Mouse (Mus musculus): ENCODE results near the gene Ankrd31. TPM values are rescaled to one million over a fixed set of nuclear protein-coding genes. Genes with fewer than 3 reads are reported as not detected.
"Not testable (repeated sequence)": the region's sequence is repeated elsewhere in the genome, so short reads cannot be mapped to it uniquely, and the experiment has no call there.

Gene Ankrd31
- polyA plus RNA-seq, 1 experiment from 2014 or later: not detected

GRCm38 (mm10) chr13:96742871-96743270 lies 5.2 kb upstream of the Ankrd31 start:
- 68% methylated on average over 2 of the region's 2 CpGs for WGBS
- no peak for ATAC-seq (replicated peaks; ENCODE audit: insufficient number of reproducible peaks, insufficient read depth, low FRiP score, low read depth)
- H3K4me2 ChIP-seq: no peak overlapping the region

GRCm38 (mm10) chr13:96746055-96746454 lies 2.0 kb upstream of the Ankrd31 start:
- Histone ChIP-seq H3K4me1 (replicated peaks) (no peaks in the 10 kb centered on the region), H3K9ac (no peak overlapping the region), H3K4me3 (no peak overlapping the region), H3K27ac (no peak overlapping the region), H3K9me3 (replicated peaks) (no peaks in the 10 kb centered on the region), H3K4me2 (no peak overlapping the region), H3K36me3 (no peaks in the 10 kb centered on the region), H3K27me3 (no peaks in the 10 kb centered on the region)
- no peak for ATAC-seq (replicated peaks; ENCODE audit: insufficient number of reproducible peaks, insufficient read depth, low FRiP score, low read depth)
- 25% methylated on average over 6 of the region's 6 CpGs for WGBS

More at GRCm38 (mm10) chr13:96742871-96743270, 5.2 kb upstream of the Ankrd31 start:
- no peak overlapping the region for H3K4me3 ChIP-seq
- no peaks in the 10 kb centered on the region for H3K9me3 ChIP-seq (replicated peaks)
- no peak overlapping the region for H3K27ac ChIP-seq
- no peaks in the 10 kb centered on the region for H3K4me1 ChIP-seq (replicated peaks)
- no peaks in the 10 kb centered on the region for H3K36me3 ChIP-seq
- no peak overlapping the region for H3K9ac ChIP-seq
- H3K27me3 ChIP-seq: no peaks in the 10 kb centered on the region

GRCm38 (mm10) chr13:96749859-96750258 lies 1.8 kb downstream of the Ankrd31 start:
- Histone ChIP-seq H3K27me3 (no peaks in the 10 kb centered on the region), H3K9ac (no peak overlapping the region), H3K27ac (no peak overlapping the region), H3K9me3 (replicated peaks) (no peaks in the 10 kb centered on the region), H3K4me1 (replicated peaks) (no peaks in the 10 kb centered on the region), H3K36me3 (no peaks in the 10 kb centered on the region), H3K4me2 (no peak overlapping the region), H3K4me3 (no peak overlapping the region)
- WGBS: 81% methylated on average over 5 of the region's 6 CpGs
- no peak for ATAC-seq (replicated peaks; ENCODE audit: insufficient number of reproducible peaks, insufficient read depth, low FRiP score, low read depth)

GRCm38 (mm10) chr13:96760848-96761247 lies 12.8 kb downstream of the Ankrd31 start:
- WGBS: 61% methylated on average over 2 of the region's 2 CpGs
- H3K9ac ChIP-seq: no peak overlapping the region
- no peak for ATAC-seq (replicated peaks; ENCODE audit: insufficient number of reproducible peaks, insufficient read depth, low FRiP score, low read depth)
- no peaks in the 10 kb centered on the region for H3K9me3 ChIP-seq (replicated peaks)
- no peaks in the 10 kb centered on the region for H3K27me3 ChIP-seq
- H3K4me3 ChIP-seq: no peak overlapping the region
- no peaks in the 10 kb centered on the region for H3K36me3 ChIP-seq
- no peaks in the 10 kb centered on the region for H3K4me1 ChIP-seq (replicated peaks)
- H3K27ac ChIP-seq: no peak overlapping the region
- no peak overlapping the region for H3K4me2 ChIP-seq

GRCm38 (mm10) chr13:96786071-96786470 lies 38.0 kb downstream of the Ankrd31 start:
- 78% methylated on average over 5 of the region's 5 CpGs for WGBS

GRCm38 (mm10) chr13:96793451-96793850 lies 45.4 kb downstream of the Ankrd31 start:
- ATAC-seq (replicated peaks; ENCODE audit: insufficient number of reproducible peaks, insufficient read depth, low FRiP score, low read depth): no peak
- H3K4me2 ChIP-seq: no peak overlapping the region
- H3K4me3 ChIP-seq: no peak overlapping the region
- H3K36me3 ChIP-seq: no peaks in the 10 kb centered on the region
- 54% methylated on average over 2 of the region's 2 CpGs for WGBS
- H3K4me1 ChIP-seq (replicated peaks): 0 out of 2 replicates have a peak, but pooled peaks cover 4% of the 10 kb centered on the region
- no peaks in the 10 kb centered on the region for H3K27me3 ChIP-seq
- H3K9me3 ChIP-seq (replicated peaks): no peaks in the 10 kb centered on the region
- H3K27ac ChIP-seq: no peak overlapping the region
- H3K9ac ChIP-seq: no peak overlapping the region

More at GRCm38 (mm10) chr13:96786071-96786470, 38.0 kb downstream of the Ankrd31 start:
- not testable (repeated sequence) for H3K27me3 ChIP-seq; H3K4me3 ChIP-seq; H3K9ac ChIP-seq; H3K27ac ChIP-seq; ATAC-seq (replicated peaks; ENCODE audit: insufficient number of reproducible peaks, insufficient read depth, low FRiP score, low read depth); H3K4me1 ChIP-seq (replicated peaks); H3K9me3 ChIP-seq (replicated peaks); H3K36me3 ChIP-seq; H3K4me2 ChIP-seq

GRCm38 (mm10) chr13:96795301-96795700 lies 47.2 kb downstream of the Ankrd31 start:
- H3K4me2 ChIP-seq: no peak overlapping the region
- H3K4me1 ChIP-seq (replicated peaks): 0 out of 2 replicates have a peak, but pooled peaks cover 4% of the 10 kb centered on the region
- no peaks in the 10 kb centered on the region for H3K9me3 ChIP-seq (replicated peaks)
- H3K9ac ChIP-seq: no peak overlapping the region
- ATAC-seq (replicated peaks; ENCODE audit: insufficient number of reproducible peaks, insufficient read depth, low FRiP score, low read depth): no peak
- H3K27ac ChIP-seq: no peak overlapping the region
- no peak overlapping the region for H3K4me3 ChIP-seq
- H3K36me3 ChIP-seq: no peaks in the 10 kb centered on the region
- 79% methylated on average over 3 of the region's 3 CpGs for WGBS
- no peaks in the 10 kb centered on the region for H3K27me3 ChIP-seq

GRCm38 (mm10) chr13:96797500-96797899 lies 49.4 kb downstream of the Ankrd31 start:
- H3K9ac ChIP-seq: no peak overlapping the region
- 7% methylated on average over 2 of the region's 2 CpGs for WGBS
- no peak overlapping the region for H3K27ac ChIP-seq
- no peak overlapping the region for H3K4me2 ChIP-seq
- H3K9me3 ChIP-seq (replicated peaks): no peaks in the 10 kb centered on the region
- H3K4me3 ChIP-seq: no peak overlapping the region
- H3K4me1 ChIP-seq (replicated peaks): 0 out of 2 replicates have a peak, but pooled peaks cover 4% of the 10 kb centered on the region
- no peak for ATAC-seq (replicated peaks; ENCODE audit: insufficient number of reproducible peaks, insufficient read depth, low FRiP score, low read depth)
- no peaks in the 10 kb centered on the region for H3K36me3 ChIP-seq
- no peaks in the 10 kb centered on the region for H3K27me3 ChIP-seq

- ATAC-seq (replicated peaks; ENCODE audit: insufficient number of reproducible peaks, insufficient read depth, low FRiP score, low read depth): no peak
- no peak overlapping the region for H3K4me2 ChIP-seq
- H3K4me3 ChIP-seq: no peak overlapping the region
- no peaks in the 10 kb centered on the region for H3K27me3 ChIP-seq
- no peaks in the 10 kb centered on the region for H3K36me3 ChIP-seq
- no peaks in the 10 kb centered on the region for H3K9me3 ChIP-seq (replicated peaks)
- 69% methylated on average over 1 of the region's 1 CpGs for WGBS
- H3K4me1 ChIP-seq (replicated peaks): no peaks in the 10 kb centered on the region
- H3K9ac ChIP-seq: no peak overlapping the region
- no peak overlapping the region for H3K27ac ChIP-seq
These were observed 101.7 kb downstream of the Ankrd31 start for GRCm38 (mm10) chr13:96849752-96850151.

- H3K9ac ChIP-seq: no peak overlapping the region
- no peak overlapping the region for H3K27ac ChIP-seq
- ATAC-seq (replicated peaks; ENCODE audit: insufficient number of reproducible peaks, insufficient read depth, low FRiP score, low read depth): no peak
- no peaks in the 10 kb centered on the region for H3K4me1 ChIP-seq (replicated peaks)
- no peak overlapping the region for H3K4me2 ChIP-seq
- WGBS: 14% methylated on average over 2 of the region's 2 CpGs
- H3K36me3 ChIP-seq: no peaks in the 10 kb centered on the region
- no peak overlapping the region for H3K4me3 ChIP-seq
- H3K9me3 ChIP-seq (replicated peaks): no peaks in the 10 kb centered on the region
- no peaks in the 10 kb centered on the region for H3K27me3 ChIP-seq
These were observed 104.1 kb downstream of the Ankrd31 start for GRCm38 (mm10) chr13:96852133-96852532.

- Histone ChIP-seq H3K9me3 (replicated peaks) (no peaks in the 10 kb centered on the region), H3K4me3 (no peak overlapping the region), H3K4me1 (replicated peaks) (no peaks in the 10 kb centered on the region), H3K9ac (no peak overlapping the region), H3K27me3 (no peaks in the 10 kb centered on the region), H3K4me2 (no peak overlapping the region), H3K27ac (no peak overlapping the region), H3K36me3 (no peaks in the 10 kb centered on the region)
- 42% methylated on average over 1 of the region's 1 CpGs for WGBS
- no peak for ATAC-seq (replicated peaks; ENCODE audit: insufficient number of reproducible peaks, insufficient read depth, low FRiP score, low read depth)
These were observed 105.2 kb downstream of the Ankrd31 start for GRCm38 (mm10) chr13:96853256-96853655.

- no peak overlapping the region for H3K4me2 ChIP-seq
- no peaks in the 10 kb centered on the region for H3K4me1 ChIP-seq (replicated peaks)
- H3K27ac ChIP-seq: no peak overlapping the region
- H3K9me3 ChIP-seq (replicated peaks): no peaks in the 10 kb centered on the region
- WGBS: 17% methylated on average over 3 of the region's 3 CpGs
- H3K9ac ChIP-seq: no peak overlapping the region
- no peaks in the 10 kb centered on the region for H3K36me3 ChIP-seq
- no peak for ATAC-seq (replicated peaks; ENCODE audit: insufficient number of reproducible peaks, insufficient read depth, low FRiP score, low read depth)
- no peaks in the 10 kb centered on the region for H3K27me3 ChIP-seq
- H3K4me3 ChIP-seq: no peak overlapping the region
These were observed 107.1 kb downstream of the Ankrd31 start for GRCm38 (mm10) chr13:96855191-96855590.

Measured in heart, embryonic 15.5 days (tissue).